ENCODE assay signal across 24 mouse cellular contexts in genomic region chr19:10301263-10301662, GRCm38 (mm10). TPM values are rescaled to one million over a fixed set of nuclear protein-coding genes. Genes with fewer than 3 reads are reported as not detected.
DNase-seq lines count a peak whose midpoint lies in the region; ATAC-seq and TF ChIP-seq lines count a peak whose summit lies in the region.
"Had no signal": no experiment of that assay in that cellular context is flagged by ENCODE, and none has a peak within 500 bp of the region (broad histone marks: within the 10 kb centered on the region; RNA-seq: fewer than 3 reads in every experiment).

No protein-coding gene starts in this region.

- no peak overlapping the region for H3K9ac ChIP-seq in forebrain, embryonic 11.5 days (ENCODE audit: low read length)
- H3K9ac ChIP-seq: embryonic facial prominence, embryonic 12.5 days; embryonic facial prominence, embryonic 15.5 days; forebrain, embryonic 13.5 days; hindbrain, embryonic 13.5 days; intestine, embryonic 15.5 days had no signal

- peak; percentile 33 for ATAC-seq in common myeloid progenitor, adult 5-6 weeks (replicated peaks; ENCODE audit: low read depth, poor library complexity, severe bottlenecking)
- ATAC-seq in forebrain, embryonic 11.5 days (replicated peaks; ENCODE audit: low FRiP score) = no peak
- ATAC-seq: activated CD4-positive, CD25-positive, alpha-beta regulatory T cell, adult 4 months; forebrain, embryonic 13.5 days; forebrain, embryonic 16.5 days; hindbrain, embryonic 16.5 days; intestine, embryonic 15.5 days had no signal

- peak; percentile 52 for DNase-seq in gastrocnemius, adult 2 months
- DNase-seq in gastrocnemius, postnatal 14 days = no peak
- peak in 1 of 2 experiments; percentile 10 for DNase-seq in layer of hippocampus, adult 2 months (ENCODE audit: low spot score in 2 of 2)
- no peak for DNase-seq in layer of hippocampus, adult 11-12 months (ENCODE audit: low spot score)
- peak; percentile 51 for DNase-seq in 3134 (ENCODE audit: extremely low read depth, insufficient read length, low spot score)
- no peak for DNase-seq in forebrain, embryonic 11.5 days (ENCODE audit: low spot score)
- DNase-seq in spleen, postnatal 36 days (ENCODE audit: low spot score in 2 of 2) = no peak
- DNase-seq: adrenal gland, adult 8-10 months; adrenal gland, postnatal 25 days; cerebellum, adult 11-12 months; cerebellum, adult 8-10 months; cerebellum, postnatal 10 days; gastrocnemius, postnatal 36 days had no signal

- no peak for TF ChIP-seq CTCF in gastrocnemius, adult 2 months (IDR thresholded peaks at IDR 0.05)
- no peak for TF ChIP-seq CTCF in layer of hippocampus, adult 2 months (conservative IDR thresholded peaks at IDR 0.05)

- 83% methylated on average over 11 of the region's 11 CpGs for WGBS in forebrain, embryonic 11.5 days

- no peaks in the 10 kb centered on the region for H3K36me3 ChIP-seq in forebrain, embryonic 11.5 days (ENCODE audit: control insufficient read depth, insufficient read depth, low read length)
- H3K36me3 ChIP-seq: embryonic facial prominence, embryonic 12.5 days; embryonic facial prominence, embryonic 15.5 days; hindbrain, embryonic 10.5 days; hindbrain, embryonic 13.5 days; intestine, embryonic 15.5 days had no signal

- H3K9me3 ChIP-seq in forebrain, embryonic 11.5 days (ENCODE audit: control insufficient read depth, low read length) = no peaks in the 10 kb centered on the region
- H3K9me3 ChIP-seq: embryonic facial prominence, embryonic 12.5 days; embryonic facial prominence, embryonic 15.5 days; forebrain, embryonic 13.5 days; hindbrain, embryonic 10.5 days; hindbrain, embryonic 13.5 days; intestine, embryonic 15.5 days had no signal

- intact Hi-C loops in gastrocnemius, adult 2 months (cut with DNase I) = no loop called here
- intact Hi-C loops in gastrocnemius, postnatal 14 days (cut with DNase I; ENCODE audit: low total_unique reads) = no loop called here

- peaks cover 5% of the 10 kb centered on the region for H3K4me1 ChIP-seq in forebrain, embryonic 11.5 days (replicated peaks; ENCODE audit: control insufficient read depth, insufficient read depth, low read length)

- H3K27ac ChIP-seq in gastrocnemius, adult 2 months = peak overlapping the region; percentile 52
- peak overlapping the region; percentile 96 for H3K27ac ChIP-seq in layer of hippocampus, adult 2 months
- H3K27ac ChIP-seq in forebrain, embryonic 11.5 days (ENCODE audit: low read depth, low read length) = no peak overlapping the region
- H3K27ac ChIP-seq: embryonic facial prominence, embryonic 12.5 days; embryonic facial prominence, embryonic 15.5 days; forebrain, embryonic 13.5 days; hindbrain, embryonic 10.5 days; hindbrain, embryonic 13.5 days; intestine, embryonic 15.5 days had no signal

- no peak overlapping the region for H3K4me3 ChIP-seq in gastrocnemius, adult 2 months
- H3K4me3 ChIP-seq in layer of hippocampus, adult 2 months = peak overlapping the region; percentile 94
- no peak overlapping the region for H3K4me3 ChIP-seq in forebrain, embryonic 11.5 days (ENCODE audit: low read depth, low read length)
- H3K4me3 ChIP-seq: embryonic facial prominence, embryonic 12.5 days; embryonic facial prominence, embryonic 15.5 days; forebrain, embryonic 13.5 days; hindbrain, embryonic 10.5 days; hindbrain, embryonic 13.5 days; intestine, embryonic 15.5 days had no signal

- H3K4me2 ChIP-seq in forebrain, embryonic 11.5 days (ENCODE audit: low read depth, low read length, severe bottlenecking) = no peak overlapping the region
- H3K4me2 ChIP-seq: embryonic facial prominence, embryonic 12.5 days; embryonic facial prominence, embryonic 15.5 days; forebrain, embryonic 13.5 days; heart, embryonic 11.5 days; hindbrain, embryonic 13.5 days; intestine, embryonic 15.5 days had no signal

- H3K27me3 ChIP-seq in forebrain, embryonic 11.5 days (ENCODE audit: control insufficient read depth, insufficient read depth, low read length) = 0 out of 2 replicates have a peak, but pooled peaks cover 2% of the 10 kb centered on the region
- H3K27me3 ChIP-seq: embryonic facial prominence, embryonic 15.5 days; intestine, embryonic 15.5 days had no signal

RNA-seq across cellular contexts. Expression of gene Dagla, which starts 3.4 kb away (rescaled TPM):
- 1 to 10 TPM; 7.2 to 8.6 TPM for total RNA-seq in gastrocnemius, adult 2 months (2021)
- total RNA-seq in gastrocnemius, postnatal 14 days (2021) = 1 to 10 TPM; 6.3 to 7.3 TPM
- 100 to 1,000 TPM; 130 to 131 TPM for total RNA-seq in layer of hippocampus, adult 2 months (2021)
- total RNA-seq in common myeloid progenitor, adult 5-6 weeks (2017) = not detected in 2 replicates
- 1.9 and 2.5 TPM in 2 replicates for polyA plus RNA-seq in forebrain, embryonic 11.5 days (2014; fragmentation: Nextera tagmentation; extraction: Ambion mirVana)

Comparison
In these comparisons a context has a peak if more than half of its experiments do, and no peak if none do; other contexts are left out.
1. DNase-seq: peak in gastrocnemius, adult 2 months (single experiment) and 3134 (single experiment); none in gastrocnemius, postnatal 14 days (single experiment), layer of hippocampus, adult 11-12 months (single experiment), forebrain, embryonic 11.5 days (single experiment) and spleen, postnatal 36 days (0 of 2).
2. RNA of gene Dagla, which starts 3.4 kb away (total RNA-seq): 130 to 131 TPM in layer of hippocampus, adult 2 months; 7.2 to 8.6 TPM in gastrocnemius, adult 2 months, 6.3 to 7.3 TPM in gastrocnemius, postnatal 14 days and not detected in common myeloid progenitor, adult 5-6 weeks; every median in the first group is over 10 times any median in the second.